Mouse (Mus musculus): Measurements from ENCODE around the gene Ybx2.

- TF ChIP-seq CTCF (IDR thresholded peaks at IDR 0.05; ENCODE audit: low read depth, low read length) (no peak), POLR2A (IDR thresholded peaks at IDR 0.05; ENCODE audit: extremely low read depth, insufficient read depth, low read length) (no peak)
These were observed 8.1 kb upstream of the Ybx2 start for GRCm38 (mm10) chr11:69927501-69927900.

Data from liver, adult 2 months (tissue).